Mouse (Mus musculus) urinary bladder, postnatal 14 days (tissue): ENCODE data around the gene Gdpgp1.
A peak's percentile ranks its signal among the peaks of the same experiment; 100 is the strongest.

Experiments used
- DNase-seq: peaks from one replicate; pipeline ENCODE4 v3.0.0; 2021; ENCODE audit warnings: low spot score

The Gdpgp1 gene

DNA sequence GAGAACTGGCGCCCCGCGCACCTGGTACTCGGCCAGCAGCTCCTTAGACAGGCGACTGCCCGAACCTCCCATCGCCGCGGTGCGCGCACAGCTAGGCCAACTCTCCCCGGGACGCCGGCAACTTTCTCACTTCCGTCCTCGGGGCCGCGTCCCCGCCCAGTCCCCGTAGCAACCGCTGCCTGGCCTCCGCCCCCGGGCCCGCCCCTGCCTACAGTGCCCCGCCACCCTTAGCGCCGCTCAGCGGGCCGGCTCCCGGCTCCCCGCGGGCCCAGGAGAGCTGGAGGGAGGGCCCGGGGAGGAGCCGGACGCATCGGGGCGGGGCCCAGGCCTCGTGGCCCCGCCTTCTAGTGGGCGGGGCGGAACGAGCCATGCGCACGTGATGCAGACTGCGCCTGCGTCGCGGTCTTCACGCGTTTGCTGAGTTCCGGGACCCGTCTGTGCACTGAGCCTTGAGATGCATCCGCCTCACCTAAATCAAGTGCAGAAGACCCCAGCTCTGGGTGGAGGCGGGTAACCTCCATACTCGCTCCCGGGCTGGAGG is at the start of gene Gdpgp1, which contains the start of gene Cib1:
Gene Gdpgp1 (plus strand): TSS at position 377 of the 541 bp plus-strand sequence.
Gene Cib1 (minus strand): TSS at position 325 of the 541 bp plus-strand sequence.
- peak; percentile 97 for DNase-seq

DNA sequence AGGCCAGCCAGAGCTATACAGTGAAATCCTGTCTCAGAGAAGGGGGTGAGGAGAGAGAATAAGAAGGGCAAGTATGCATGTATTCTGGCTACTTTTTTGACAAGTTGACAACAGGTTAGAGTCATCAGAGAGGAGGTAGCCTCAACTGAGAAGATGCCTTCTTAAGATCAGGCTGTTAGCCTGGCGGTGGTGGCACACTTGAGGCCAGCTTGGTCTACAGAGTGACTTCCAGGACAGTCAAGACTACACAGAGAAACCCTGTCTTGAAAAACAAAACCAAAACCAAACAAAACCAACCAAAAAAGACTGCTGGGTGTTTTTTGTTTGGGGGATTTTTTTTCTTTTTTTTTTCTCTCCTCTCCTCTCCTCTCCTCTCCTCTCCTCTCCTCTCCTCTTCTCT is 49.2 kb upstream of the Gdpgp1 start:
- no peak for DNase-seq

DNA sequence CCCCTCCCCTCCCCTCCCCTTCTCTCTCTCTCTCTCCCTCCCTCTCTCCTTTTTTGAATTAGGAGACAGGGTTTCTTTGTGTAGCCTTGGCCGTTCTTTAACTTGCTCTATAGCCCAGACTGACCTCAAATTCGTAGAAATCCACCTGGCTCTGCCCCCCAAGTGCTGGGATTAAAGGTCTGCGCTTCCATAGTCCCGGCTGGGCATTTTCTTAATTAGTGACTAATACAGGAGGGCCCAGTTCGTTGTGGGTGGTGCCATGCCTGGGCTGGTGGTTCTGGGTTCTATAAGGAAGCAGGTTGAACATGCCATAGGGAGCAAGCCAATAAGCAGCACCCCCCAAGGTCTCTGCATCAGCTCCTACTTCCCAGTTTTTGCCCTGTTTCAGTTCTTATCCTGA is 48.7 kb upstream of the Gdpgp1 start:
- no peak for DNase-seq

DNA sequence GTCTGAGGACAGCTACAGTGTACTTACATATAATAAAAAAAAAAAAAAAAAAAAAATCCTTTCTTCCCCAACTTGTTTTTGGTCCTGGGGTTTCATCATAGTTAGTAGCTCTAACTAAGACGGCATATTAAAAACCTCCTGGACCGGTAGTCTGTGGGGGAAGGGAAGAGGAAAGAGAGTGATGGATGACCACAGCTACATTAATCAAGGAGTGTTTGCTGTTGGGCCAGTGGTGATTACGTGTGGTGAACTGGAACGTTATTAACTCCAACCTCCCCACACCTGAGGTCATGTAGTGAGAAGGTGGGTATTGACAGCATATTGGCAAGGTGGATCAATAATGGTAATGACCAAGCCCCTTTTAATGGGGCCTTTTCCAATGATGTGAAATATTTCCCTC is 48.1 kb upstream of the Gdpgp1 start:
- no peak for DNase-seq

DNA sequence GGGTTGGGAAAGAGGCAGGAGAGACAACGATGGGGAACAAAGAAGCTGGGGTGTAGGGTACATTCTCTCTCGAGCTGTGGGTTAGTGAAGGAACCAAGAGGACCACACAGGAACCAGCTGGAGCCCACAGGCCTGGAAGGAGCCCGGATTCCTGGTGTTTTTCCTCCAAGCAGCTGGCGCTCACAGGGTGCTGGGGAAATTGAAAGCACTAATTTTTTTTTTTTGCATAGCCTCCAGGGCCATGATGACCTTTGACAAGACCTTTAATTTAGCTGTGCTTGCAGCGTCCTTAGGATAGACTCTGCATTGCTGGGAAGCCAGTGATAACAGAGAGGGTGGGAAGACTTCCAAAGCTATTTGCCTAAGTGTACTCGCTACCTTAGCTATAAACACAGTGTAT is 47.7 kb upstream of the Gdpgp1 start:
- DNase-seq: no peak

DNA sequence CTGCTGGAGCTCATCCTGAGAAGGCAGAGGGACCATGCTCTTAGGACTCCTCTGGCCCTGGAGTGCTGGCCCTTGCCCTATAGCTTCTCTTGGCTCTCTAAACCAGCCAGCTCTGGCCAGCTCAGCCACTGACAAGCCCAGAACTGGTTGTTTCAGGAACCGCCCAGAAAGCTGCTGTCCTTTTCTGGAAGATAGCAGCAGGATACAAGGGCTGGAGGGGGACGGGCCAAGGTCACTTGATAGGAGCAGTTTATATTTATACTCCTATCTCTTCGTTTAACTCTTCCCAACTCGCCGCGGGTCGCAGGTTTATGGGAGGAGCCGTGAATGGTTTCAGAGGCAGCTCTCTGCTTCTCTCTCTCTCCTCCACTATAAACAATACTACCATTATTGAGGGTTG is 46.6 kb upstream of the Gdpgp1 start:
- peak; percentile 67 for DNase-seq

DNA sequence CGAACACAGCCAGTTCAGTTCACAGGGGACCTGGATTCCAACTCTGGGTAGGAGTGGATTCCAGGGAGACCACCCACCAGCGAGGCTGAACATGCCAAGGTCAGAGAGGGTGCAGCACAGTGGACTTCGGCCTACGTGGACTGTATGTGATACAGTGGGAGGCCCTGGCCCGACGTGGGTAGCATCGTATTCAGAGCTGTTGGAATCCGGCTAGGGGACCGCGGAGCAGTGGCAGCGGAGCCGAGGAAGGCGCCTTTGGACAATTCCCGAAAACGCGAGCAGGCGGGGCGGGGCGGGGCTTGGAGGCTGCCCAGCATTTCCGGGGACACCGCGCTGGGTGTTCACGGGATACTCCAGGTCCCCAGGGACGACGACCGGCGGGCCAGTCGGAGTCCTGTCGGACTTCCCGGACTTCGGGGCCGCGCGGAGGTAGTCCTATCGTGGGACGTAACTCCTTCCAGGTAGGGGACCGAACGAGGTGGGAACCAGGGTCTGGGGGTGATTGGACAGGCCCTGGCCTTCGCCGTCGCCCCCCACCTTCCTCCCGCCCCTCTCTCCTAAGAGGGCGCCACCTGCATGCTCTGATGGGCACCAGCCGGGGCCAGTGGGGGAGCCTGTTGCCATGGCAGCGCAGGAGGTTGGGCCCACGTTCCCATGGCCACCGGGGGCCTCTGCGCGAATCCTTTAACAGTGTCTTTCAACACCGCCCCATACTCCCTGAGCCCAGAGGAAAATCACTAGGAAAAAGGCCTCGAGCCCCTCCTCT is 46.0 kb upstream of the Gdpgp1 start, which contains the start of gene Sema4b:
Gene Sema4b (plus strand): TSS at position 311 of the 766 bp plus-strand sequence.
- peak; percentile 94 for DNase-seq

DNA sequence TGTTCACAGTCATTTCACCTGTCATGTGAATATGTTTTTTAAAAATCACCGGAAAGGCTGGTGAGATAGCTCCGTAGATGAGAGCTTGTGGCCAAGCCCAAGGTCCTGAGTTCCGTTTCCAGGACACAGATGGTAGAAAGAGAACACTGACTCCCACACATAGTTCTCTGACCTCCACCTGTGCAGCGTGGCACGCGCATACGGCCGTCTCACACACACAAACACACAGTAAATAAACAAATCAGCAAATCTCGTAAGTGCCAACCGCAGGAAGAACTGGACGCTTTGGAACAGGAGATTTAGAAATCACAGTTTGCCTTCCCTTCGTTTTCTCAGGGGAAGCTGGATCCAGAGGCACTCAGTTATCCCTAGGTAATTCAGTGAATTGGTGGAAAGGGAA is 45.2 kb upstream of the Gdpgp1 start:
- no peak for DNase-seq

DNA sequence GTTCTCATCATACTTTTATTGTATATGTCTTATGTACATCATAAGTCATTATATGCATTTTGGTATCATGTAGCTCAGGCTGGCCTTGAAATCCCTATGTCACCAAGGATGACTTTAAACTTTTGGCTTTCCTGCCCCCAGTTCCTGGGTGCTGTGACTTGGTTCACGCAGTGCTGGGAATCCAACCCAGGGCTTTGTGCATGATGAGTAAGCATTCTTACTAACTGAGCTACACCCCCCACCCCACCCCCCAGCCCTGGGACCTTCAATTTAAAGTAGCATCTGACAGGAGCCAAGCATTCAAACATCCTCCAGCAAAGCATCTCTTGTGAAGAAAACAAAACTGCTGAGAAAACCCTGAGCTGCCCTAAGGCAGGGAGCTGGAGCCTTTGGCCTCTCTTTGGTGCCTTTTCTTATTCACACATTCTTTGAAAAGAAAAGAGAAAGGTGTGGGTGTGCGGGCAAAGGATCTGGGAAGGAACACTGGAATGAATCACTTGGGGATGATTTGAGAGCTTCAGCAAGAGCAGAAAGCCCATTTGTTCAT is 44.0 kb upstream of the Gdpgp1 start:
- no peak for DNase-seq

DNA sequence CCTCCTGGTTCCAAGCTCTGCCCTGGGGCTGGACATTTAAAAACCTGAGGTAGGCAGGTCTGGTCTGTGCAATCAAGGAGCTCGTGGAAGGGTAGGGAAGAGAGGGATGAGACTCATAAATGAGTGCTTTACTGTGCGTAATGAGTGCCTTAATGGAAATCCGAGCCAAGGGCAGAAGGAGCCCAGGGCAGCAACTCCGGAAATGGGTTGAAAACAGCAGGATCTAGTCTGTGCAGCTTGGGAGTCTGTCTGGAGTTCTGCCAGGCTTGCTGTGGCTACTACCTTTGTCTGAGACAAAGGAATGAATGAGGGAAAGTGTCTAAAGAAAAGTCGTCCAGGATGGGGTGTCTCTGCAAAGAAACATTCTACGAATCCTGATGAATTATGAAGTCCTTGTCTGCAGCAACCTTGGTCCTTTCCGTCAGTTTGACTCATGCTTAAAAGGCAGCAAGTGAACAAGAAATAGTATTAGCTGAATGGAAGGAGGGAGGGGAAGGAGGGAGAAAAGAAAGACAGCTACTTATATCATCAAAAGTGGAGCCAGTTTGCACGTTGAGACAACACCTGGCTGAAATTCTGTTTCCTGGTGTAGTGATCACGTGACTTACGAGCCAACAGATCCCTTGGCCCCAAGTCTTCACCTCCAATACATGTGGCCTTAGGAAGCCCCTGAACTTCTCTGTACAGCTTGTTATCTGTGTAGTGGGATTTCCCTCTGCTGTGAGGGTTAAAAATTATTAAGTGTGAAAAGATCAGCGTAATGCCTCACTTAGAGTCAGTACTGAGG is 43.3 kb upstream of the Gdpgp1 start:
- DNase-seq: no peak

DNA sequence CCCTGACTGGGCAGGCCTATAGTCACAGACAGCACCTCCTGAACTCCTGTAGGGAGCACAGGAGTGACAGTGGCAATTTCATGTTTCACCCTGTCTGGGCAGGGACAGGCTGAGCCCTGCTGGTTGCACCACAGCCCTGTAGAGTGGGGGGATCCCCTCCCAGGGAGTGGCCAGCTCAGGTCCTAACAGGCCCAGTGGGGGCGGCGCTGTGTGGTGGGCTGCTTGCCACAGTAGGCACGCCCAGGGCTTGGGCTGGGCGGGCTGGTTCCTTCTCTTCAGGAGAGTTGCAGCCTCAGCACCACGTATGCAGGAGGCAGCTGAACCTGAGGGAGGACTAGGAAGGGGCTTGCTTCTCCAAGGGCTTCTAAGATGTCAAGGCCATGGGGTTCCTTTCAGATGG is 41.2 kb upstream of the Gdpgp1 start:
- DNase-seq: peak; percentile 93

DNA sequence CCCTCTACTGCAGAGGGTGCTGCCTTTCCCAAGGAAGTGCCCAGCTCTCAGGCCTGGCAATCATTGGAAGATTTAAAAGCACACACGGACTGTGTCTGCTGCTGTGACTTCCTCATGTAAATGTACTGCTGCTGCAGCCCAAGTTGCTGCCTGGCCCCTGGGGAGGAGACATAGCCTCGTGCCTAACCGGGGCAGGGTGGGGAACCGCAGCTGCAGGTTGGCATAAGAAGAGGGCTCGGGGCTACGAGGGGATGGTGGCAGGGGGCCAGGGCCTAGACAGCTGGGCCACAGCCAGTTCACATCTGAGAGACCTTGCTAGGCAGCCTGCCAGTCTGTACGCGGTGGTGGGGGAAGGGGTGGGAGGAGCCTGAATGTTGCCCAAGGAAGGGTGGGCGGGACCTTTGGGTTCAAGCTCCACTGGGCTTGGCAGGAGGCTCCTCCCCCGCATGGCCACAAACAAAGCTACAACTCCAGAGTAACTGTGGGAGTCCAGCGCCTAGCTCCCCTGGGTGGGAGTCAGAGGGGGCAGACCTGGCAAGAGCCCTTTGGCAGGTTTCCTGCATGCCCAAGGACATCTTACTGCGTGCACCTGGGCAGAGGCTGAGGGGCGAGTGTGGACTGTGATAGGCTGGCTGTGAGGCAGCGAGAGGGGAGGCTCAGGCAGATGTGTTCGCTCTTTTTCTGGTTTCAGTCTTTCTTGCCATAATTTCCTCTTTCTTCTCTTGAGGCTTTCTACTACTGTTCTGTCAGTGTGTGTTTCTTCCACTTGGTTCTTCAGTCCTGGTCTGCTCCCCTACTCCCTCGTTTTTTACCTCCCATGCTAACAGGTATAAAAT is 40.2 kb upstream of the Gdpgp1 start:
- peak; percentile 92 for DNase-seq

DNA sequence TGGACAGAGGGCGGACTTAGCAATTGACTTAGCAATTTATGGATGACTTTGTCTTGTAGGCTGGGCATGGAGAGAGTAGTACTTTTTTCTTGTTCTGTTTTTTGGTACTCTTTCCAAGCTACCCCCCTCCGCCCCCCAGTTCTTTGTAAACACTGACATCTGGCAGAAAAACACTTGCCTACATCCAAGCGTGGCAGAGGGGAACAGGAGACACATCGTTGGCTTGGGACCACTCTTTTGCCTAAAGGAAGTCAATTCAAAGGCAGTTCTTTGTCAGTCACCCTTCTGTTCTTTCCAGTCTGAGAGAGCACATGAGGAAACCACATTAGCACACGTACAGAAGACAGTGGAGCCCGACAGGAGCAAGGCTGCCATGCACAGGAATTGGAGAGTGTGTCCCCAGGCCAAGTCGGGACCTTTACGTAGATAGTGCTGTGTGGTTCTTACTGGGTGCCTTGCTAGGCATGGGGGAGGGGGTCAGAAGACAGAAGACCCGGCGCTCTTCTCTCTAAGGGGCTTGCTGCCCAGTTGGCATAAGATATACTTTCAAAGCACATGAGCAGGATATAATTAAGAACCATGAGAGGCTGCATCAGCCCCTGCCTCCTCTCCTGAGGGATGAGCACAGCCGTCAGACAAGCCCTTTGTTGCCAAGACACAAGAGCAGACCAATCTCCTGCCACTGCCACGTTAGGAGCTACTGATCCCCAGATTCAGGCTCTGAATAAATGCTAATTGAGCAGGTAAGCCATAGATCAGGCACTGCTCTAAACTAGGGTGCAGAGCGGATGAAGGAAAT is 38.5 kb upstream of the Gdpgp1 start:
- DNase-seq: no peak

DNA sequence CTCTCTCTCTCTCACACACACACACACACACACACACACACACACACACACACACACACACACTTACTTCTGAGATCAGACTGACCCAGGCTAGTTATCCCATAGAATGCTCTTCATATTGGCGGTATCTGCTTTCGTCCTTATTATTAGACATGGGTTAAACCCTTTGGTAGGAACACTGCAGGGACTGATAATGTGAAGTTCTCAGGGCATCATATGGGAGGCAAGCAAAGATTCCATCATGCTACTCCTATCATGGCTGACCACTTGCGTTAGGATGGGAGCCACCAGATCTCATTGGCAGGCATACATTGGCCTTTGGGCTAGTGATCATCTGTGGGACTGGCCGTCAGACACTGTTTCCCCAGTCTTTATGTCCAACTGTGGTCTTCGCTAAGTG is 37.5 kb upstream of the Gdpgp1 start:
- DNase-seq: no peak

DNA sequence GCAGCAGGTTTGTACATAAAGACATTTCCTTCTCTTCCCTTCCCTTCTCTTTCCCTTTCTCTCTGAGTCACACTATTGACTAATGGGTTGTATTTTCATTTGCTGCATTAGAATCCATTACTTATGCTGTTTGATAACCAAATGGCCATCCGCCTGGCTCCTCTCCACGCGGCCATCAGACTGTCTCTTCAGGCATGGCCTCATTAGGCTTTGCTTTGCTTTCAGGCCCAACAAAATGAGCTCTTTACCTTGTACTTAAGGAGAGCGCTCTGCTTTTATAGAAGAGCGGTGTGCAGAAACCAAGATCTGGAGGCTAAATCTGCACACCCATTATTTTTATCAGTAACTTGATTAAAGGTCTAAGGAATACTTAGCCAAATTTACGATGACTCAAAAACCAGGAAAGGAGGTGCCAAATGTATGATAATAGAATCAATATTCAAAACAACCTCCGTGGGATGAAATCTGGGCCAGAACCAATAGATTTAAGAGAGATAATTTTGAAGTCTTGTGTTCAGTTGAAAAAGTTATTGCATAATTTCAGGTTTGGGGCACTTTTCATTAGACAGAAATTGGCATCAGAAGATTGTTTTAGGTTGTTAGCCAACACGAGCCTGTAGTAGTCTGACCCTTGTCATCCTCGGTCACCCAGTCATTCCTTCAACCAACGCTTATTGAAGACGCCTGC is 36.9 kb upstream of the Gdpgp1 start:
- DNase-seq: no peak

DNA sequence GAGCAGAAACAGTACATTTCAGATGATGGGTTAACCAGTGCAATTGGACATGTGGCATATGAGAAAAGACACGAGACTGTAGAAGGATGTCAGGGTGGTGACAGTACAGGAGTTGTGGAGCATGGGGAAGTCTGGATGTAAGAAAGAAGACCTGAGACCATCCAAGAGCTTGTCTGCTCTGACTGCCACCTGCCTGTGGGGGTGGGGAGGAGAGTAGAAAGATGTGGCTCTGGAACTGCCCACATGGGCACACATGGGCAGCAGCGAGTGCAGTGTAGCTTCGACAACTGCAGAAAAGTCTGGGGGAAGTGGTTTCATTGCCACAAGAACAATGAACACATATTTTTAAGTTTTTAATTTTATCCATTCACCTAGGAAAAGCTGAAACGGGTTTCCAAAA is 35.3 kb upstream of the Gdpgp1 start:
- no peak for DNase-seq

DNA sequence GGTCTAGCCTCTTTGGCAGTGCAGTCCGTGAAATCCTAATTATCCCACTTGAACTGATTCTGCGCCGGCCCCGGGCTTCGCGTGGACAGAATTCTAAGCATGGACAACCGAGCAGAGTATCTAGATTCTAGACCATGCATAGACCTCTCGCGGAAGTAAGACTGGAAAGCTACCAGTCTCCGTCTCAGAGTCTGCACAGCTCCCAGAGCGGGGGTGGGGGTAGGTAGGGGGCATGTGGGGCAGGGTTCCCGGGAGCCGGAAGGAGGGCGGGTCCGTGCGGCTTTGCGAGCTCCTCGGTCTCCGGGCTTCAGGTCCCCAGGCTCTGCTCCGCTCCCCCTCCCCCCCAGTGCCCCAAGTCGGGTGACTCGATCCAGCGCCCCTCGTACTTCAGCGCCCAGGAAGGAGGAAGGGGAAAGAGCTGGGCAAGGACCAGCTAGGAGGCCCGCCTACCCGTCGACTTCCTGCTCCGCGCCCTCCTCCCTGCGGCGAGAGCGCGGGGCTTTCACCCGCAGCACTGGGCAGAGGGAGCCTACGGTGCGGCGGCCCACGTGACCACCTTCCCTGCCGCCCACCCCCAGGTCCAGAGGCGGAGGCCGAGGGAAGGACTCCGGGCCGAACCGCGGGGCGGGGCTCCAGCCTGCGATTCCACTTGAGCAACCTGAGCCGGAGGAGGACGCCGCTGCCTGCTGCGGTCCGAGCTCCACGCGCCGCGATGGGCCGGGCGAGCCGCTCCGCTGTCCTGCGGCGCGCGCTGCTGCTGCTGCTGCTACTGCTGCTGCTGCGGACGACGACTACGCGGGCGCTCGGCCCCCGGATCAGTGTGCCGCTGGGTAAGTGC is 34.5 kb upstream of the Gdpgp1 start:
- peak; percentile 86 for DNase-seq

DNA sequence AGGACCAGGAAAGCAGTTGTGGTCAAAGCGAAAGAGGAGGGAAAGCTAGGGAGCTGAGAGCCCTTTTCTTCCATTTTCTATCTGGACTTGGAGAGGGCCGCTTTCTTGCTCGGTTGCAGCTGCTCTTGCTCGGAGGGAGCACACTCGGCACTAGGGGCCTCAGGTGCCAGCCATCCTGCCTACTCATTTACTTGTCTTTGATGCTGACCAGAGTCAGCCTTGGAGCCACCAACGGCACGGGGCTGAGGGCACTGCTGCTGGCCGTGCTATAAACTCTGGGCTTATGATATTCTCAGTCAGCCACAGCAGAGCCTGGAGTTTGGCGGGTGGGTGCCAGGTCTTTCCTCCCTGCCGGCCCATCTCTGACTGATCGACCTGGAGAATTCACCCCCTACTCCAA is 33.8 kb upstream of the Gdpgp1 start:
- no peak for DNase-seq

DNA sequence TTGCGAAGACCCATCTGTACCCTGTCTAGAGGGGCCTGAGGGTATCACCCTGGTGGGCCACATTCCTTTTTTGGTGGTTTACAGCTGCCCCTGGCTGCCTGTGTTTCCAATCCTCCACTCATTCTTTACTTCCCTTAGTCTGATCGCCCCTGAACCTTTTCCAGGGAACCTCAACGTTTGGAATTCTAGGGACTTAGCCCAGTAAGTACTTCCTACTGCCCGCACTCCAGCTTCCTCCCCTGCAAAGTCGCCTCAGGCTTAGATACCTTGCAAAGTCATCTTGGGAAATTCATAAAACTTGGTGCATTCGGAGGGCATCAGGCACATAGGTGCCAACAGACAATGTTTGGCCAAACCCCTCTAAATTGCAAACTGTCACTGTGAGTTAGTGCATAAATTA is 33.4 kb upstream of the Gdpgp1 start:
- DNase-seq: no peak
